Mouse (Mus musculus): ENCODE results near the gene Ogfod3. TPM values are rescaled to one million over a fixed set of nuclear protein-coding genes. Genes with fewer than 3 reads are reported as not detected.

The Ogfod3 gene
- polyA plus RNA-seq, 1 experiment from 2014 or later: 29.4 TPM

GRCm38 (mm10) chr11:121231191-121231590 is 26.7 kb upstream of the Ogfod3 start:
- no peak for ATAC-seq (ENCODE audit: insufficient read depth, low FRiP score)
- Histone ChIP-seq H3K4me2 (ENCODE audit: low read depth, low read length) (no peak overlapping the region), H3K4me3 (replicated peaks; ENCODE audit: low read length) (no peak overlapping the region), H3K27ac (ENCODE audit: low read length) (no peak overlapping the region), H3K36me3 (ENCODE audit: control insufficient read depth, insufficient read depth, low read length) (no peaks in the 10 kb centered on the region), H3K9ac (ENCODE audit: low read length) (no peak overlapping the region; the same call in 1 of the 2 replicates), H3K27me3 (ENCODE audit: control insufficient read depth, insufficient read depth, low read length) (no peaks in the 10 kb centered on the region), H3K4me1 (ENCODE audit: control insufficient read depth, insufficient read depth, low read length) (peaks cover 27% of the 10 kb centered on the region), H3K9me3 (replicated peaks; ENCODE audit: control insufficient read depth, low read length) (no peaks in the 10 kb centered on the region)
- WGBS: 66% methylated on average over 4 of the region's 4 CpGs

GRCm38 (mm10) chr11:121229018-121229439 is 24.5 kb upstream of the Ogfod3 start, which contains the start of gene Cybc1:
Cybc1 (minus strand) TSS chr11:121229322.
- Histone ChIP-seq H3K4me3 (replicated peaks; ENCODE audit: low read length) (peak within 1 kb of the TSS; percentile 81), H3K4me1 (ENCODE audit: control insufficient read depth, insufficient read depth, low read length) (peaks cover 30% of the 10 kb centered on the region), H3K4me2 (ENCODE audit: low read depth, low read length) (peak within 1 kb of the TSS; percentile 67), H3K9me3 (replicated peaks; ENCODE audit: control insufficient read depth, low read length) (no peaks in the 10 kb centered on the region), H3K27ac (ENCODE audit: low read length) (peak within 1 kb of the TSS; percentile 80), H3K27me3 (ENCODE audit: control insufficient read depth, insufficient read depth, low read length) (no peaks in the 10 kb centered on the region), H3K36me3 (ENCODE audit: control insufficient read depth, insufficient read depth, low read length) (peaks cover 14% of the 10 kb centered on the region), H3K9ac (ENCODE audit: low read length) (peak within 1 kb of the TSS; percentile 82)
- ATAC-seq (ENCODE audit: insufficient read depth, low FRiP score): peak; percentile 90
- under 1% methylated on average over 23 of the region's 23 CpGs for WGBS

DNA sequence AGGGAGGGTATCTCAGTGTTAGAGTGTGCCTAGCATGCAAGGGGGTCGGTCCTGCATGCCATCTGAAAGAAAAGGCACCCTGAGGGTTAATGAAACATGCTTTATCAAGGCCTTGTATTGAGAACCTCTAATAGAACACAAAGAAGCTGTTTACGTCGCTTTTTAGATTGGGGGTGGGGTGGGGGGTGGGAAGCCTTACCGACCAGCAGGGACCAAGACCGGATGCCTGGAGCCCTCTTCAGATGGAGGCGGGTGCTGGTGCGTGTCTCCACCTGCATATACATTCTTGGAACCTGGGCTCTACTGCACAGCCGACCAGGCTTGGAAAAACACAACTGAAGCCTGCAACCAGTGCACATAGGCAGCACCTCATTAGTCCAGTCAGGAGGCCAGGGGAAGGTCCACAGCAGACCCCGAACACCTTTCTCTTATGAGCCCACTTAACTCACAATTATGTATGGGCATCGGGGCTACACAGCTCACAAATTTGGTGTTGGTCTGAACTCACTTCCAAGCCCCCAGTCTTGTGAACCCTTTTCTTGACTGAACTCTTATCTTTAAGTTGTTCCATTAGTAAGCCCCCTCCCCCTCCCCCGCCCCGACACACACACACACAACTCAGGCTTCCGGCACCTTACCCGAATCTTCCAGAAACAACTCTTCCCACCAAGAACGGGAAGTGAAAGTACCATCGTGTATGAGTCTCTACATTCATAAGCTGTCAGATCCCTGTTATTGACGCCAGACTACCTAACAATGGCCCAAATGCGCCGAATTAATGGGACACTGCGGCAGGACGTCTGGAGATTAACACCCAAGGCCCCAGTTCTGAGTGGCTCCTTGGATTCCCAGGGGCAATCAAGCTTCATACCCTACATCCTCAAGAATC is 23.9 kb upstream of the Ogfod3 start:
- Histone ChIP-seq H3K9ac (ENCODE audit: low read length) (peak overlapping the region; percentile 82), H3K36me3 (ENCODE audit: control insufficient read depth, insufficient read depth, low read length) (peaks cover 15% of the 10 kb centered on the region), H3K4me1 (ENCODE audit: control insufficient read depth, insufficient read depth, low read length) (peaks cover 26% of the 10 kb centered on the region), H3K4me3 (replicated peaks; ENCODE audit: low read length) (peak overlapping the region; percentile 81), H3K27me3 (ENCODE audit: control insufficient read depth, insufficient read depth, low read length) (no peaks in the 10 kb centered on the region), H3K27ac (ENCODE audit: low read length) (peak overlapping the region; percentile 80), H3K9me3 (replicated peaks; ENCODE audit: control insufficient read depth, low read length) (no peaks in the 10 kb centered on the region), H3K4me2 (ENCODE audit: low read depth, low read length) (peak overlapping the region; percentile 67)
- ATAC-seq (ENCODE audit: insufficient read depth, low FRiP score): no peak
- 19% methylated on average over 21 of the region's 21 CpGs for WGBS

DNA sequence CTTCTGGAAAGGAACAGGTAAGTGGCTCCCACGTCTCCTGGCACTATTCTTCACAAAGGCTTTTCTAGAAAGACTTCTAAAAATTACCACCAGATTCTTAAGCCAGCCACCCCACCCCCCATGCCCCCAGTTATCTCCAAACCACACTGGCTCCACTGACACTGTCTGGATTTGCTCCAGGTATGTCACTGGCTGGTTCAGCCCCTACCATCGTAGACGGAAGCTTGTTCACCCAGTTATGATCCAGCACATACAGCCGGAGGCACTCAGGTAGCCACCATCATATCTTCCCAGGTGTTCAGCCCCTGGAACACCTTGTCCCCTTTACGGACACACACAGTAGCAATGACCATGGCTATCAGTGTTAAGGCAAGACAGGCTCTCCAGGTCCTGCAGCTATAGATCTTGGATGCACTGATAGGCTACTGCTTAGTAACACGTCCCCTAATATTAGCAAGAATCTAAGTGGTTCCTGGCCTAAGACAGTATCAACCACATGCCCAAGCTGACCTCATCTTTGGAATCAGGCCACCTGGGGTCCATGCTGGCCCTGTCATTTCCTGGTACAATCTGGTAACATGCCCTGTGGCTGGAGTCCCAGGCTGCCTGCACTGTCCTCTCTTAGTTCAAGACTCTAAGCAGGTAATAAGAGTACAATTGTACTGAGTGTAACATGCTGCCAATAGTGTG is 17.0 kb upstream of the Ogfod3 start:
- no peak overlapping the region for H3K4me2 ChIP-seq (ENCODE audit: low read depth, low read length)
- H3K9ac ChIP-seq (ENCODE audit: low read length): no peak overlapping the region
- 91% methylated on average over 6 of the region's 6 CpGs for WGBS
- H3K4me1 ChIP-seq (ENCODE audit: control insufficient read depth, insufficient read depth, low read length): peaks cover 8% of the 10 kb centered on the region
- H3K9me3 ChIP-seq (replicated peaks; ENCODE audit: control insufficient read depth, low read length): no peaks in the 10 kb centered on the region
- no peaks in the 10 kb centered on the region for H3K27me3 ChIP-seq (ENCODE audit: control insufficient read depth, insufficient read depth, low read length)
- H3K4me3 ChIP-seq (replicated peaks; ENCODE audit: low read length): no peak overlapping the region
- peaks cover 26% of the 10 kb centered on the region for H3K36me3 ChIP-seq (ENCODE audit: control insufficient read depth, insufficient read depth, low read length)
- no peak overlapping the region for H3K27ac ChIP-seq (ENCODE audit: low read length)
- ATAC-seq (ENCODE audit: insufficient read depth, low FRiP score): no peak

DNA sequence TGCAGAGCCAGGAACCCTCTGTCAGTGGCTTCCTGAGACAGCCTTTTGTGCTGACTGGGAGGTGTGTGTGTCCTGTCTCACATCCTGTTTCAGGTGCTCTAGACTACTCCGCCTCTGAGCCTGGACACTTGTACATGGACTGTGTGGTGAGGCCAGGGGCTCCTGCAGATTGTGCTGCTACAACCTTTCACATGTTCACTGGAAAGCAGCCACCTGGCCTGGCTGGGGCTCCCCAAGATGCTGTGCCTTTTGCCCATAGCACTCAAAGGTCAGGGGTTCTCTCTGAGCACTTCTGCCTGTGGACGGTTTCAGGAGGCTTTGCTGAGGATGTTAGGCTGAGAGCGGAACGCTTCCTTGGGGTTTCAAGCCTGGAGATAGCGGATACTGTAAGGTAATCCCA is 16.3 kb upstream of the Ogfod3 start:
- H3K4me1 ChIP-seq (ENCODE audit: control insufficient read depth, insufficient read depth, low read length): peaks cover 4% of the 10 kb centered on the region
- WGBS: 89% methylated on average over 5 of the region's 5 CpGs
- H3K4me2 ChIP-seq (ENCODE audit: low read depth, low read length): no peak overlapping the region
- H3K9ac ChIP-seq (ENCODE audit: low read length): no peak overlapping the region
- no peaks in the 10 kb centered on the region for H3K27me3 ChIP-seq (ENCODE audit: control insufficient read depth, insufficient read depth, low read length)
- no peaks in the 10 kb centered on the region for H3K9me3 ChIP-seq (replicated peaks; ENCODE audit: control insufficient read depth, low read length)
- ATAC-seq (ENCODE audit: insufficient read depth, low FRiP score): no peak
- H3K36me3 ChIP-seq (ENCODE audit: control insufficient read depth, insufficient read depth, low read length): peaks cover 26% of the 10 kb centered on the region
- H3K4me3 ChIP-seq (replicated peaks; ENCODE audit: low read length): no peak overlapping the region
- no peak overlapping the region for H3K27ac ChIP-seq (ENCODE audit: low read length)

DNA sequence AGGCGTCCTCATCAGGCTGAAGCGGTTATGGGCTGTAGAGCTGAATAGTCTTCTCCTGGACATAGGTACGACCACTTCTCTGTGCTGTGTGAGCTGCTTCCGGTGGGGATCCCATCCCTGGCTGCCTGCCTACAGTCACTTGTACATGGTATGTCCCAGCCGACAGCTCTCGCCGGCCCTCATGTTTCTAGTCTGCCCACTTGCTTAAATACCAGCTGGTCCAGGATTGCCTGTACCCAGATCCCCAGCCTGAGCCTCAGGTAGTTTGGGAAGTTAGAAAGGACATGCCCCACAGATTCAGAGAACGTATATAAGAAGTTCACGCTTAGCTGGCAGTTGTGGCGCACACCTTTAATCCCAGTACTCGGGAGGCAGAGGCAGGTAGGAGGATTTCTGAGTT is 15.3 kb upstream of the Ogfod3 start:
- 90% methylated on average over 11 of the region's 11 CpGs for WGBS
- H3K27me3 ChIP-seq (ENCODE audit: control insufficient read depth, insufficient read depth, low read length): no peaks in the 10 kb centered on the region
- H3K9ac ChIP-seq (ENCODE audit: low read length): no peak overlapping the region
- H3K4me3 ChIP-seq (replicated peaks; ENCODE audit: low read length): no peak overlapping the region
- no peaks in the 10 kb centered on the region for H3K4me1 ChIP-seq (ENCODE audit: control insufficient read depth, insufficient read depth, low read length)
- ATAC-seq (ENCODE audit: insufficient read depth, low FRiP score): no peak
- no peak overlapping the region for H3K27ac ChIP-seq (ENCODE audit: low read length)
- no peak overlapping the region for H3K4me2 ChIP-seq (ENCODE audit: low read depth, low read length)
- H3K9me3 ChIP-seq (replicated peaks; ENCODE audit: control insufficient read depth, low read length): no peaks in the 10 kb centered on the region
- peaks cover 17% of the 10 kb centered on the region for H3K36me3 ChIP-seq (ENCODE audit: control insufficient read depth, insufficient read depth, low read length)

GRCm38 (mm10) chr11:121216831-121217230 is 12.3 kb upstream of the Ogfod3 start:
- Histone ChIP-seq H3K36me3 (ENCODE audit: control insufficient read depth, insufficient read depth, low read length) (peaks cover 5% of the 10 kb centered on the region; the same call in 1 of the 2 replicates), H3K27me3 (ENCODE audit: control insufficient read depth, insufficient read depth, low read length) (no peaks in the 10 kb centered on the region)
- 97% methylated on average over 3 of the region's 3 CpGs for WGBS

GRCm38 (mm10) chr11:121203859-121204160 is 701 bp downstream of the Ogfod3 start:
- peak overlapping the region; percentile 1; the same call in 1 of the 2 replicates for H3K9ac ChIP-seq (ENCODE audit: low read length)
- H3K27me3 ChIP-seq (ENCODE audit: control insufficient read depth, insufficient read depth, low read length): no peaks in the 10 kb centered on the region
- no peaks in the 10 kb centered on the region for H3K9me3 ChIP-seq (replicated peaks; ENCODE audit: control insufficient read depth, low read length)
- peak overlapping the region; percentile 79 for H3K4me2 ChIP-seq (ENCODE audit: low read depth, low read length)
- peaks cover 3% of the 10 kb centered on the region; the same call in 1 of the 2 replicates for H3K36me3 ChIP-seq (ENCODE audit: control insufficient read depth, insufficient read depth, low read length)
- H3K4me1 ChIP-seq (ENCODE audit: control insufficient read depth, insufficient read depth, low read length): peaks cover 8% of the 10 kb centered on the region
- peak overlapping the region; percentile 90 for H3K4me3 ChIP-seq (replicated peaks; ENCODE audit: low read length)
- under 1% methylated on average over 5 of the region's 5 CpGs for WGBS
- peak overlapping the region; percentile 27; the same call in 1 of the 2 replicates for H3K27ac ChIP-seq (ENCODE audit: low read length)
- no peak for ATAC-seq (ENCODE audit: insufficient read depth, low FRiP score)

More at GRCm38 (mm10) chr11:121216831-121217230, 12.3 kb upstream of the Ogfod3 start:
- Histone ChIP-seq H3K4me2 (ENCODE audit: low read depth, low read length) (no peak overlapping the region), H3K27ac (ENCODE audit: low read length) (no peak overlapping the region), H3K4me1 (ENCODE audit: control insufficient read depth, insufficient read depth, low read length) (no peaks in the 10 kb centered on the region), H3K4me3 (replicated peaks; ENCODE audit: low read length) (no peak overlapping the region), H3K9me3 (replicated peaks; ENCODE audit: control insufficient read depth, low read length) (no peaks in the 10 kb centered on the region), H3K9ac (ENCODE audit: low read length) (no peak overlapping the region)
- no peak for ATAC-seq (ENCODE audit: insufficient read depth, low FRiP score)

Data from stomach, embryonic 16.5 days (tissue).